Mouse (Mus musculus) telencephalon, adult 2 months (tissue): ENCODE measurements around the gene Wdr90.
A peak's percentile ranks its signal among the peaks of the same experiment; 100 is the strongest.

ENCODE experiments used
- DNase-seq: peaks from one replicate; pipeline ENCODE4 v3.0.0-alpha.2; 2011; ENCODE audit warnings: low read depth, low spot score

Wdr90 gene

GRCm38 (mm10) chr17:25860832-25861703 is at the start of gene Wdr90:
Wdr90 (minus strand) TSS chr17:25861501.
- peak; percentile 96 for DNase-seq

- peak; percentile 42 for DNase-seq
Measured at GRCm38 (mm10) chr17:25907640-25908039, 46.3 kb upstream of the Wdr90 start.

GRCm38 (mm10) chr17:25903061-25903460 is 41.8 kb upstream of the Wdr90 start:
- DNase-seq, result no peak

GRCm38 (mm10) chr17:25900193-25900592 is 38.9 kb upstream of the Wdr90 start:
- no peak for DNase-seq

- DNase-seq, result no peak
Measured at GRCm38 (mm10) chr17:25895891-25896290, 34.6 kb upstream of the Wdr90 start.

- no peak for DNase-seq
Measured at GRCm38 (mm10) chr17:25895415-25895814, 34.1 kb upstream of the Wdr90 start.

GRCm38 (mm10) chr17:25893975-25894617 is 32.8 kb upstream of the Wdr90 start:
- peak; percentile 46 for DNase-seq

GRCm38 (mm10) chr17:25888837-25889236 is 27.5 kb upstream of the Wdr90 start:
- peak; percentile 60 for DNase-seq

GRCm38 (mm10) chr17:25887467-25887866 is 26.2 kb upstream of the Wdr90 start:
- no peak for DNase-seq

GRCm38 (mm10) chr17:25886806-25887205 is 25.5 kb upstream of the Wdr90 start:
- no peak for DNase-seq

GRCm38 (mm10) chr17:25885636-25886035 is 24.3 kb upstream of the Wdr90 start:
- no peak for DNase-seq

- no peak for DNase-seq
Measured at GRCm38 (mm10) chr17:25883824-25884223, 22.5 kb upstream of the Wdr90 start.

- DNase-seq, result no peak
Measured at GRCm38 (mm10) chr17:25883268-25883667, 22.0 kb upstream of the Wdr90 start.

GRCm38 (mm10) chr17:25882306-25882705 is 21.0 kb upstream of the Wdr90 start:
- DNase-seq, result no peak

GRCm38 (mm10) chr17:25881691-25882090 is 20.4 kb upstream of the Wdr90 start:
- DNase-seq, result no peak

- DNase-seq, result no peak
Measured at GRCm38 (mm10) chr17:25880913-25881641, 19.8 kb upstream of the Wdr90 start.

- no peak for DNase-seq
Measured at GRCm38 (mm10) chr17:25880196-25880910, 19.1 kb upstream of the Wdr90 start, which contains the start of gene Wfikkn1. Wfikkn1 (minus strand) TSS chr17:25880858.

- DNase-seq, result no peak
Measured at GRCm38 (mm10) chr17:25879750-25880149, 18.4 kb upstream of the Wdr90 start.

- no peak for DNase-seq
Measured at GRCm38 (mm10) chr17:25879261-25879660, 18.0 kb upstream of the Wdr90 start.

GRCm38 (mm10) chr17:25878611-25879180 is 17.4 kb upstream of the Wdr90 start:
- no peak for DNase-seq
